Mouse (Mus musculus): ENCODE data around the gene Ptf1a.
A peak's percentile ranks its signal among the peaks of the same experiment; 100 is the strongest.

Gene Ptf1a

GRCm38 (mm10) chr2:19444931-19445831 is at the start of gene Ptf1a:
Ptf1a (plus strand) TSS chr2:19445663.
- no peak for DNase-seq

- no peak for DNase-seq
These were observed 40.1 kb upstream of the Ptf1a start for GRCm38 (mm10) chr2:19405409-19405808.

DNA sequence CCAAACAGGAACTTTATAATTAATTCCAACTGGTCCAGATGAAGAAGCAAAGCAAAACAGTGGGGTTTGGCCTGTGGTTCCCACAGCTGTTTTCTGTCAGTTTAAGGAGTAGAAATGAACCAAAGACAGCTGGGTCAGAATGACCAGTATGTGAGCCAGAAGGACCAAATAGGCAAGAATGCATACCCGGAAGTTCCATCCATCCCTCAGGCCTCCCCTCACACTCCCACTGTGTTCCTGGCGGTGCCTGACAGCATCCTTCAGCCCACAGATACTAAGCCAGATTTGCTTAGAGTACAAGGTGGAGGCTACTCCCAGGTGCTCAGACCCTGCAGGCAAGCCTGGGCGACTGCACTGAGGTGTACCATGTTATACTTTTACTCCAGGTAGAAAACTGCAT is 38.9 kb upstream of the Ptf1a start:
- no peak for DNase-seq

GRCm38 (mm10) chr2:19414222-19414965 is 31.1 kb upstream of the Ptf1a start:
- peak; percentile 84 for DNase-seq

DNA sequence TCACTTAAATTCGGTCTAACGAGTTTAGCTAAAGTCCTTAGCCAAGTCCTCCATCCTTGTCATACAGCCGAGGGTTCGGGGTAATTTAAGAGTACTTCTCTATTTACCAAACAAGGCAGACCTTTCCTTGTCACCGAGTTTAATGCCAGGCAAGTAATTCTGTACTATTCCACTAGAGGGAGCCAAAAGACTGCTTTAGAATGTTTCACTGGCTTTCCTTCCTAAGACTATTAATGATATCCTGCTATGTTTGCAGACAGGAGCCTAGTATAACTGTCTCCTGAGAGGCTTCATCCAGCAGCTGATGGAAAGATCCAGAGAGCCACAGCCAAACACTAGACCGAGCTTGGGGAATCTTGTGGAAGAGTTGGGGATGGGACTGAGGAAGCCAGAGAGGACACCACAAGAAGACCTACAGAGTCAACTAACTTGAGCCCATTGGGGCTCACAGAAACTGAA is 30.4 kb upstream of the Ptf1a start:
- DNase-seq: no peak

DNA sequence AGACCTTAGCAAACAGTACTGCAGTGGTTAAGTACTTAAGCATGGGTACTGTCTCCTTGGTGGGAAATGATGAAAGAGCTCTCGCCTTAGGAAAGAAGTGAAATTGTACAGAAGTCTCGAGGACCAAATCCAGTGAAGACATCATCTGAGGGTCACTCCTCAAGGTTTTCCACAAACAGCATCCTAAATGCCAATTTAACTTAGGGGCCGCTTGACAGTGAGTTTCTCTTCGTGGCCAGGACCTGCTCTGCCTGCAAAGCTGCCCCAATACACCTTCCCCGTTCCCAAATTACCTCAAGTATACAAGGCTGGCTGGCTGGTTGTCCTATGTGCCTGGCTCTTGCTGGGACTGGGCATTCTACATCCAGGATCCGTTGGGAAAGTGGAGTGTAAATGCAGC is 29.4 kb upstream of the Ptf1a start:
- no peak for DNase-seq

GRCm38 (mm10) chr2:19419686-19420345 is 25.6 kb upstream of the Ptf1a start:
- DNase-seq: no peak

- no peak for DNase-seq
These were observed 23.2 kb upstream of the Ptf1a start for GRCm38 (mm10) chr2:19422226-19422625.

DNA sequence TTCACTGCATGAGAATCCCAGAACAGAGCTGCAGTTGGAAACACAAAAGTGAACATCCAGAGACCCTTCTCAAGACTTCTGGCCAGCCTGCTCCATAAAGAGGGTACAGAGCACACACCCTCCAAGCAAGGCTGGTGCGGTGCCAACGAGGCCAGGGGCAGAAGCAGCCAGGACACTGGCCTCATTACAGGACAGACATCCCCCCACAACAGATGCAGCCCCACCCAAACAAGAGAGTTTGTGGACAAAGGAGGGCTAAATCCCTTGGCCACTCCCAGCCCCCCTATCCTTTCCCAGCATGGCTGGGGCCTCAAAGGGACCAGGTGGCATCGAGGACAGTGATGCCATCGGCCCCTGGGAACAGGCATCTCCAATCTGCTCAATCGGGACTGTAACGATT is 22.4 kb upstream of the Ptf1a start:
- DNase-seq: no peak

DNA sequence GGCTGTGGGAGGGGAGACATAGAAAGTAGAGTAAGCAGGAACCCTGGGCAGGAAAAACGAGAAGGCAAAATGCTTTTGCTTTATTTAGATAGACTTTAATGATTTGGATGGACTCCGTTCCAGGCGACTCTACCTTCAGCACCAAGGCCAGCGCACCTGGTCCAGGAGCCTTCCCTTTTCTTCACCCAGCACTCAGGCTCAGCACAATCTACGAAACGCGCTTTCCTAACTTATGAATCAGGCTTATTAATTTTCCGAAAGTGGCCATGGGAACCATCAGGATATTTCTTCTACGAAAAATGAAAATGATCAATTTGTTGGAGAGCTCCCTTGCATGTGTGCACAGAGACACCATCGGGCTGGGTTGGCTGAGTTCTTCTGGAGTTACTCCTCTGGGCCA is 16.4 kb upstream of the Ptf1a start:
- DNase-seq: peak; percentile 59

DNA sequence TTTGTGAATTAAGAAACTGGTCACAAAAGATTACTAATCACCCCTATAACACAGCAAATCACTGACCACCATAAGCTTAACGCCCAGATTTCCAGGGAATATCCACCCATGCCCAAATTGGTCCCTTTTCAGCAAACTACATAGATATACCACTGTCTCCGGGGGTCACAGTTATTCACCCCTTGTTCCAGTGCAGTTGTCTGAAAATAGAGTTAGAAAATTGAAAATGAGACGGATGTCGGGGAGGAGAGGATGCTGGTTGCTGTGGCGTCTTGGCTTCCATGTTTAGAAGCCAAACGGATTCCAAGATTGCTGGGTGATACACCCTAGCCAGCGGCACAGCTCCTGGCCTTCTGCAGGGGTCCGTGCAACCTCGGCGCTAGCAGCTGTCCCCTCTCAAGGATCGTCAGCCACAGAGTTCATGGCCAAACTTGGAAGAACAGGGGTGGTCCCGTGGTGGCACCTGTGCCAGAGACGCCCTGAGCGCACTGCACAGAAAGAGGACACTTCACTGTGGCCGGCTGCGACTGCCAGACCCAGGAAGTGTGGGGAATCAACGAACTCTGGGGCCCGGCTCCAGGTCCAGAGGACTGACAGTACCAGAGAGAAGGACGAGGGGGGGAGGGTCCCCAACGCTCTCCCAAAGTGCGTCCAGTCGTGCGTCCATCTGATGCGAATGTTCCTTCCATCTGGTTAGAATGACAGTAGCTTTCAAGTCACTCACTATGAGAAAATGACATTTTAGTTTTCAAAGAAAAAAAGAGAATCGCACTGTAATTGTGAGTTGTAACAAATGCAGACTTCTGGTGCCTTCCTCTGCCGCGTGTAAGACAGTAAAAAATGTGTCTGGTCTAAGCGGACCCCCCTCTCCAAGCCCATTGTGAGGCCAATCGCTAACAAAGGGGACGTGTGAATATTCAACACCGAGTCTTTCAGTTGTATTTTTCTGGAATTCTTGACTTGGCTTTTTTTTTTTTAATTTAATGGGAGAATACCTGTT is 15.5 kb upstream of the Ptf1a start:
- no peak for DNase-seq

DNA sequence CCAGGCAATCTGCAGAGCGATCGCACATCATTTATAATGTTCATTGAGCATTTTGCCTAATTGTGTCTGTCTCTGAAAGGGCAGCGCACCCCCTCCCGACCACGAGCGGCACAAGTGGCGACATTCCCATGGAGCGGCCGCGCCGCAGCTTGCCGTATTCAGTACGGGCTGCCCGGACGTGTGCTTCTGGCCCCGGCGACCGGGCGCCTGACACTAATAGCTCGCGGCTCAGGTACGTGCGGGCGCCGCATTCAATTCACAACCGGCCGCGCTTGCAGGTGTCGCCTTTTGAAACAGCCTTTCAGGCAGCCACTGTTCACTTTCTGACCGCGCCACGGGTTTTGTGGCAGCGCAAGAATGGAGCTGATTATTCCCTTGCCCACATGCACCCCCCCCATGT is 14.7 kb upstream of the Ptf1a start:
- DNase-seq: no peak

GRCm38 (mm10) chr2:19431186-19431585 is 14.3 kb upstream of the Ptf1a start:
- peak; percentile 50 for DNase-seq

- DNase-seq: no peak
These were observed 13.7 kb upstream of the Ptf1a start for GRCm38 (mm10) chr2:19431614-19432323.

DNA sequence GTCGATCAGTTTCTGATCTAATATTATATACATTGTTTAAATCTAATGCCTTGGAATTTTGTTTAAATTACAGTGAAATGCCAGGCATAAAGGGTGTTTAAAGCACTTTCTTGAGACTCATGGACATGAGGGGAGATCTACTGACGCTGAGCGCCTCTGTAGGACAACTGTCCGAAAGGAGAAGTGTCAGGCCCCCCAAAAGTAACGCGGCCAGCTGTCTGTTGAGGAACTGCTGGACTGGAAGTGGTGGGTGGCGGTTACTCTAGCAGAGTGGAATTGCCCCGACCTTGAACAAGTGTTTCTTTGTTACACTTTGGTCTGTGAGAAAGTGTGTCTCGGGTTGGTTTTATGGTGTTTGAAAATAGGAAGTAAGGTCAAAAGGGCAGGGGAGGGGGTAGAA is 1.1 kb upstream of the Ptf1a start:
- DNase-seq: no peak

DNA sequence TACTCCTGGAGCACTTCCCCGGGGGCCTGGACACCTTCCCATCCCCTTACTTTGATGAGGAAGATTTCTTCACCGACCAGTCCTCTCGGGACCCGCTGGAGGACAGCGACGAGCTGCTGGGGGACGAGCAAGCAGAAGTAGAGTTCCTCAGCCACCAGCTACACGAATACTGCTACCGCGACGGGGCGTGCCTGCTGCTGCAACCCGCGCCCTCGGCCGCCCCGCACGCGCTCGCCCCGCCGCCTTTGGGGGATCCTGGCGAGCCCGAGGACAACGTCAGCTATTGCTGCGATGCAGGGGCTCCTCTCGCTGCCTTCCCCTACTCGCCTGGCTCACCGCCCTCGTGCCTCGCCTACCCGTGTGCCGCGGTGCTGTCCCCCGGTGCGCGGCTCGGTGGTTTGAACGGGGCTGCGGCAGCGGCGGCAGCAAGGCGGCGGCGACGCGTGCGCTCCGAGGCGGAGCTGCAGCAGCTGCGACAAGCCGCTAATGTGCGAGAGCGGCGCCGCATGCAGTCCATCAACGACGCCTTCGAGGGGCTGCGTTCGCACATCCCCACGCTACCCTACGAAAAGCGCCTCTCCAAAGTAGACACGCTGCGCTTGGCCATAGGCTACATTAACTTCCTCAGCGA is 523 bp downstream of the Ptf1a start:
- no peak for DNase-seq

DNA sequence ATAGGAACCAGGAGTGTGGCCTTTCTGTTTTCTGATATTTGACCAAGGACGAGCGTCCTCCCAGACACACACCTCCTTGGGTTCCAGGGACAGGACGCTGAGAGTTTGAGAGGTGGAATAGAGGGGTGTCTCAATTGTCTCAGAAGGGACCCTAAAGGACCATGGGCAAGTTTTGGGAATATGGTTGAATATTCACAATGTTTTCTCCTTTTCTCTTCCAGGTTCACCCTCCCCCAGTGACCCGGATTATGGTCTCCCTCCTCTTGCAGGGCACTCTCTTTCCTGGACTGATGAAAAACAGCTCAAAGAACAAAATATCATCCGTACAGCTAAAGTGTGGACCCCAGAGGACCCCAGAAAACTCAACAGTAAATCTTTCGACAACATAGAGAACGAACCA is 1.3 kb downstream of the Ptf1a start:
- DNase-seq: no peak

DNA sequence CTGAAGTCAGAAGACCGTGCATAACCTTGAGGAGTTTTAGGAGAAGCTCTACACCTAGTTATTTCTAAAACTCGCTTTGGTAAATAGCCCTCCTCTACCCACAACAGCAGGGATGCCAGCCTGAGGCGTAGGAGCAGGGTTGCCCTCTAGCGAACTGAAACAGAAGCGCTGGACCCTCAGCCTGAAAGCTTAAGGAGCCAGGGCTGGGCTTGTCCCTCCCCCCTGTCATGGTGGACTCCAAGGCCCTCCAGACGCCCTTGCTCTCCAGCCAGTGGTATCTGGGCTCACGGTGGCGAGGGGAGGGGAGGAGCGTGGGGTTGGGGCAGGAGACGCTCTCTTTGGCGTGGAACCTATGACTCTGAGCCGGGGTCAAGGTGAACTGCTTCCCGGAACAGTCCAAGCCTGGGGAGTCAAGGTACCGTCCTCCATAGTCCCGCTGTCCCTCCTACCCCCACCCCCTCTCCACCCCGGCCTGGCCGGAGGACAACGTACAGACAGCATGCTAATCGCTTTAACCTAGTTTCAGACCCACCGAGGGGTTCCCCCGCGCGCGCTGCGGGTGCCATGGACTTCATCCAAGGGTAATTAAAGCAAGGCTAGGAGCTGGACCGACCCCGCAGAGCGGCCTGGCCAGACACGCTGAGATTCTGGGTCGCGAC is 2.7 kb downstream of the Ptf1a start:
- DNase-seq: no peak

DNA sequence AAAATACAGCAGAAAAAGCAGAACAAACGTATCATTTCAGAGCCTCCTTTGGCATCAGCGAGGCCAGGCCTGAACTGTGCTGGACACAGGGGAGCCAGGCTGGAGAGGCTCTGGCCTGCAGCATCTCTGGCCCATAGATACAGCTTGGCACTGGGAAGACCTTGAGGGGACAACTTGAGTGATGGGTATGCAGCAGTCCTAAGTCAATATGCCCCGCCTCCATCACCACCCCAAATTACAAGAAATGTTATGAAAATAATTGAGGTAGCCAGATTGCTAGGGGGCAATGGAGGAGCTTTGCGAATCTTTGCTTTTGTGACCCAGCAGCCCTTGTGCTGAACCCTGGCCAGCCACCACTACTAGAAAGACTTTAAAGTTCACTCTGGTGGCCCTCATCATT is 3.8 kb downstream of the Ptf1a start:
- DNase-seq: no peak

- no peak for DNase-seq
These were observed 7.1 kb downstream of the Ptf1a start for GRCm38 (mm10) chr2:19452531-19453055.

Measured in thymus, postnatal 4 days (tissue).